In the genomic region with DNA sequence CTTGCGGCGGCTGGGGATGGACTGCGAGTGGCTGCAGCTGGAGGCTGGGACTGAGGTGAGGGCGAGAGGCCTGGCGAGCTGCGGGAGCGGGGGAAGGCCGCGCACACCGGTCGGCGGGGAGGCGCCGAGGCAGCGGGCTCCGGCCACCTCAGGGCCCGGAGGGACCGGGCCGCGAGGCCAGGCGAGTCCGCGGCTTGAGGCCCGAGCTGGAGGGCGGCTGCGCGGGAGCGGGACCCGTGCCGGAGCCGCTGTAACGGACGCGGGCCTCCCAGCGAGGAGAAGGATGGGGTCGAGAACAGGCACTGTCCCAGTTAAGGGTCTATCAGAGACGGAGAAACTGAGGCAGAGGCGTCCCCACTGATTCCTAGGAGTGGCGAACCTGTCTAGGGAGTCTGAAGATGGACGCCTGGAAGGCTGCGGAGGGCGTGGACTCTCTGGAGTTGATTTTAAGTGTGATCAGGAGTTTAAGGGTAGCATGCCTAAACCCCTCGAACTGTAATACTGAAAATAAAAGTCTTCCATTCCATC, we compare ENCODE assay signal across 8 mouse cellular contexts. TPM values are rescaled to one million over a fixed set of nuclear protein-coding genes. Genes with fewer than 3 reads are reported as not detected.
DNase-seq lines count a peak whose midpoint lies in the region; ATAC-seq and TF ChIP-seq lines count a peak whose summit lies in the region.

No protein-coding gene starts in this region.

- peaks cover 15% of the 10 kb centered on the region; the same call in 1 of the 2 replicates for H3K4me1 ChIP-seq in kidney, embryonic 14.5 days (ENCODE audit: control insufficient read depth, insufficient read depth, low read length)
- H3K4me1 ChIP-seq in forebrain, embryonic 11.5 days (replicated peaks; ENCODE audit: control insufficient read depth, insufficient read depth, low read length), result peaks cover 5% of the 10 kb centered on the region; the same call in 1 of the 2 replicates
- peaks cover 35% of the 10 kb centered on the region for H3K4me1 ChIP-seq in liver, embryonic 12.5 days
- no peaks in the 10 kb centered on the region; the same call in 1 of the 2 replicates for H3K4me1 ChIP-seq in stomach, postnatal 0 days (replicated peaks; ENCODE audit: control insufficient read depth, insufficient read depth)

- no peaks in the 10 kb centered on the region for H3K9me3 ChIP-seq in kidney, embryonic 14.5 days (ENCODE audit: control insufficient read depth, low read length)
- H3K9me3 ChIP-seq in forebrain, embryonic 11.5 days (ENCODE audit: control insufficient read depth, low read length), result no peaks in the 10 kb centered on the region
- no peaks in the 10 kb centered on the region for H3K9me3 ChIP-seq in liver, embryonic 12.5 days (replicated peaks)
- no peaks in the 10 kb centered on the region for H3K9me3 ChIP-seq in stomach, postnatal 0 days (ENCODE audit: control insufficient read depth, low read length)

- H3K36me3 ChIP-seq in kidney, embryonic 14.5 days (ENCODE audit: control insufficient read depth, insufficient read depth, low read length), result peaks cover 14% of the 10 kb centered on the region
- H3K36me3 ChIP-seq in forebrain, embryonic 11.5 days (ENCODE audit: control insufficient read depth, insufficient read depth, low read length), result no peaks in the 10 kb centered on the region; the same call in 1 of the 2 replicates
- H3K36me3 ChIP-seq in liver, embryonic 12.5 days, result peaks cover 31% of the 10 kb centered on the region
- peaks cover 2% of the 10 kb centered on the region; the same call in 1 of the 2 replicates for H3K36me3 ChIP-seq in stomach, postnatal 0 days (ENCODE audit: control insufficient read depth, insufficient read depth, low read length)

- no peak for DNase-seq in kidney, adult 8-10 months
- DNase-seq in NIH3T3 (ENCODE audit: low read depth), result peak; percentile 47
- DNase-seq in forebrain, embryonic 11.5 days (ENCODE audit: low spot score), result no peak
- DNase-seq in stomach, postnatal 0 days (ENCODE audit: low spot score), result no peak
- no peak for DNase-seq in adrenal gland, adult 2 months
- no peak for DNase-seq in layer of hippocampus, adult 9-10 months (ENCODE audit: low spot score)

- under 1% methylated on average over 43 of the region's 43 CpGs for WGBS in kidney, embryonic 14.5 days
- under 1% methylated on average over 43 of the region's 43 CpGs for WGBS in forebrain, embryonic 11.5 days
- WGBS in liver, embryonic 12.5 days (ENCODE audit: insufficient replicate concordance), result under 1% methylated on average over 43 of the region's 43 CpGs
- under 1% methylated on average over 39 of the region's 43 CpGs for WGBS in stomach, postnatal 0 days

- H3K9ac ChIP-seq in kidney, embryonic 14.5 days (ENCODE audit: low read depth, low read length), result peak overlapping the region; percentile 98
- peak overlapping the region; percentile 97 for H3K9ac ChIP-seq in forebrain, embryonic 11.5 days (ENCODE audit: low read length)
- peak overlapping the region; percentile 99 for H3K9ac ChIP-seq in liver, embryonic 12.5 days
- H3K9ac ChIP-seq in stomach, postnatal 0 days (ENCODE audit: low read length), result peak overlapping the region; percentile 97

- H3K27ac ChIP-seq in kidney, embryonic 14.5 days (ENCODE audit: low read depth, low read length), result peak overlapping the region; percentile 97
- peak overlapping the region; percentile 95 for H3K27ac ChIP-seq in forebrain, embryonic 11.5 days (ENCODE audit: low read depth, low read length)
- peak overlapping the region; percentile 95 for H3K27ac ChIP-seq in liver, embryonic 12.5 days
- peak overlapping the region; percentile 97 for H3K27ac ChIP-seq in stomach, postnatal 0 days (replicated peaks)

- H3K27me3 ChIP-seq in kidney, embryonic 14.5 days (ENCODE audit: control insufficient read depth, insufficient read depth, low read length), result no peaks in the 10 kb centered on the region
- no peaks in the 10 kb centered on the region for H3K27me3 ChIP-seq in forebrain, embryonic 11.5 days (ENCODE audit: control insufficient read depth, insufficient read depth, low read length)
- no peaks in the 10 kb centered on the region; the same call in 1 of the 2 replicates for H3K27me3 ChIP-seq in liver, embryonic 12.5 days (replicated peaks)
- no peaks in the 10 kb centered on the region for H3K27me3 ChIP-seq in stomach, postnatal 0 days (ENCODE audit: control insufficient read depth, insufficient read depth, low read length)

- TF ChIP-seq CTCF in stomach, postnatal 0 days (IDR thresholded peaks at IDR 0.05; ENCODE audit: low read depth), result no peak

- H3K4me3 ChIP-seq in kidney, embryonic 14.5 days (ENCODE audit: low read length), result peak overlapping the region; percentile 97
- H3K4me3 ChIP-seq in forebrain, embryonic 11.5 days (ENCODE audit: low read depth, low read length), result peak overlapping the region; percentile 97
- H3K4me3 ChIP-seq in liver, embryonic 12.5 days, result peak overlapping the region; percentile 98
- H3K4me3 ChIP-seq in stomach, postnatal 0 days (ENCODE audit: low read depth, low read length), result peak overlapping the region; percentile 96

- ATAC-seq in kidney, embryonic 14.5 days (ENCODE audit: low FRiP score, low TSS enrichment), result peak; percentile 16
- no peak; the same call in none of the 2 replicates for ATAC-seq in forebrain, embryonic 11.5 days (replicated peaks; ENCODE audit: low FRiP score)
- peak; percentile 43 for ATAC-seq in liver, embryonic 12.5 days
- peak; percentile 67 for ATAC-seq in stomach, postnatal 0 days (ENCODE audit: low FRiP score, low TSS enrichment)

- H3K4me2 ChIP-seq in kidney, embryonic 14.5 days (replicated peaks; ENCODE audit: low read depth, low read length), result peak overlapping the region; percentile 67
- peak overlapping the region; percentile 89 for H3K4me2 ChIP-seq in forebrain, embryonic 11.5 days (ENCODE audit: low read depth, low read length, severe bottlenecking)
- peak overlapping the region; percentile 93 for H3K4me2 ChIP-seq in liver, embryonic 12.5 days
- peak overlapping the region; percentile 82 for H3K4me2 ChIP-seq in stomach, postnatal 0 days (replicated peaks; ENCODE audit: low read depth)

- TF ChIP-seq EP300 in stomach, postnatal 0 days (optimal IDR thresholded peaks at IDR 0.05), result no peak

RNA-seq across cellular contexts. Expression of gene Gm28043, which starts 0.4 kb away (rescaled TPM):
- polyA plus RNA-seq in kidney, embryonic 14.5 days (2014; fragmentation: Nextera tagmentation; extraction: Ambion mirVana), result 2.2 and 2.3 TPM in 2 replicates
- polyA plus RNA-seq in forebrain, embryonic 11.5 days (2014; fragmentation: Nextera tagmentation; extraction: Ambion mirVana), result 3.5 and 5.0 TPM in 2 replicates
- polyA plus RNA-seq in liver, embryonic 12.5 days (2016; fragmentation: Nextera tagmentation; extraction: Ambion mirVana), result 1.6 and 1.7 TPM in 2 replicates
- polyA plus RNA-seq in stomach, postnatal 0 days (2015; fragmentation: Nextera tagmentation; extraction: Ambion mirVana), result 1.1 TPM in 2 replicates
- total RNA-seq in adrenal gland, adult 2 months (2021), result 1 to 10 TPM; 1.8 to 2.4 TPM
- polyA plus RNA-seq in adrenal gland, adult 2 months (2012; rRNA removed), result 0.16 and 0.26 TPM in 2 replicates

RNA-seq across cellular contexts. Expression of gene Rnf8, which starts 0.5 kb away (rescaled TPM):
- 74.6 and 87.2 TPM in 2 replicates for polyA plus RNA-seq in kidney, embryonic 14.5 days (2014; fragmentation: Nextera tagmentation; extraction: Ambion mirVana)
- 112 and 124 TPM in 2 replicates for polyA plus RNA-seq in forebrain, embryonic 11.5 days (2014; fragmentation: Nextera tagmentation; extraction: Ambion mirVana)
- polyA plus RNA-seq in liver, embryonic 12.5 days (2016; fragmentation: Nextera tagmentation; extraction: Ambion mirVana), result 54.3 and 60.4 TPM in 2 replicates
- polyA plus RNA-seq in stomach, postnatal 0 days (2015; fragmentation: Nextera tagmentation; extraction: Ambion mirVana), result 32.6 and 34.4 TPM in 2 replicates
- total RNA-seq in adrenal gland, adult 2 months (2021), result 10 to 100 TPM; 31.2 to 54.3 TPM
- 22.7 and 35.0 TPM in 2 replicates for polyA plus RNA-seq in adrenal gland, adult 2 months (2012; rRNA removed)

RNA-seq across cellular contexts. Expression of gene Cmtr1, which starts 45.3 kb away (rescaled TPM):
- 102 and 111 TPM in 2 replicates for polyA plus RNA-seq in kidney, embryonic 14.5 days (2014; fragmentation: Nextera tagmentation; extraction: Ambion mirVana)
- polyA plus RNA-seq in forebrain, embryonic 11.5 days (2014; fragmentation: Nextera tagmentation; extraction: Ambion mirVana), result 144 and 150 TPM in 2 replicates
- 104 and 106 TPM in 2 replicates for polyA plus RNA-seq in liver, embryonic 12.5 days (2016; fragmentation: Nextera tagmentation; extraction: Ambion mirVana)
- polyA plus RNA-seq in stomach, postnatal 0 days (2015; fragmentation: Nextera tagmentation; extraction: Ambion mirVana), result 48.7 and 56.4 TPM in 2 replicates
- total RNA-seq in adrenal gland, adult 2 months (2021), result 10 to 100 TPM; 82.5 to 89.1 TPM
- polyA plus RNA-seq in adrenal gland, adult 2 months (2012; rRNA removed), result 18.5 and 24.8 TPM in 2 replicates
